Mouse (Mus musculus) gastrocnemius, postnatal 25 days (tissue): ENCODE results near the gene Ugt1a5. TPM values are rescaled to one million over a fixed set of nuclear protein-coding genes. Genes with fewer than 3 reads are reported as not detected.

Experiments
- DNase-seq: peaks from one replicate; pipeline ENCODE4 v3.0.0; 2022
- total RNA-seq, 2 experiments: library from RNA; stranded (reverse); gene quantifications; 1 replicate in 1 of 2; 2 replicates in 1 of 2; pipeline ENCODE4 v1.2.3; 2021

The Ugt1a5 gene
- total RNA-seq, 2 experiments from 2014 or later, result not detected

GRCm38 (mm10) chr1:88240072-88240471, 74.3 kb downstream of the Ugt1a5 start:
- DNase-seq, result no peak

GRCm38 (mm10) chr1:88240579-88240978, 74.8 kb downstream of the Ugt1a5 start:
- no peak for DNase-seq

GRCm38 (mm10) chr1:88243861-88244260, 78.0 kb downstream of the Ugt1a5 start:
- DNase-seq, result no peak

- DNase-seq, result no peak
Observed at GRCm38 (mm10) chr1:88245881-88246280, 80.1 kb downstream of the Ugt1a5 start.

GRCm38 (mm10) chr1:88246386-88246785, 80.6 kb downstream of the Ugt1a5 start:
- no peak for DNase-seq

- DNase-seq, result no peak
Observed at GRCm38 (mm10) chr1:88247660-88248059, 81.8 kb downstream of the Ugt1a5 start.

GRCm38 (mm10) chr1:88248658-88249057, 82.8 kb downstream of the Ugt1a5 start:
- DNase-seq, result no peak

GRCm38 (mm10) chr1:88249596-88249995, 83.8 kb downstream of the Ugt1a5 start:
- DNase-seq, result no peak

GRCm38 (mm10) chr1:88250023-88250422, 84.2 kb downstream of the Ugt1a5 start:
- no peak for DNase-seq

- no peak for DNase-seq
Observed at GRCm38 (mm10) chr1:88253106-88253505, 87.3 kb downstream of the Ugt1a5 start.

- no peak for DNase-seq
Observed at GRCm38 (mm10) chr1:88253540-88253939, 87.7 kb downstream of the Ugt1a5 start.

GRCm38 (mm10) chr1:88254793-88255465, 89.1 kb downstream of the Ugt1a5 start:
- no peak for DNase-seq

GRCm38 (mm10) chr1:88255466-88255857, 89.7 kb downstream of the Ugt1a5 start:
- no peak for DNase-seq

- no peak for DNase-seq
Observed at GRCm38 (mm10) chr1:88255989-88256754, 90.4 kb downstream of the Ugt1a5 start.

- DNase-seq, result no peak
Observed at GRCm38 (mm10) chr1:88256886-88257663, 91.3 kb downstream of the Ugt1a5 start.

GRCm38 (mm10) chr1:88257681-88258080, 91.9 kb downstream of the Ugt1a5 start:
- no peak for DNase-seq

GRCm38 (mm10) chr1:88258361-88258760, 92.5 kb downstream of the Ugt1a5 start:
- DNase-seq, result no peak

- DNase-seq, result no peak
Observed at GRCm38 (mm10) chr1:88258881-88259642, 93.2 kb downstream of the Ugt1a5 start.

GRCm38 (mm10) chr1:88259643-88260024, 93.8 kb downstream of the Ugt1a5 start:
- DNase-seq, result no peak

GRCm38 (mm10) chr1:88260114-88260513, 94.3 kb downstream of the Ugt1a5 start:
- DNase-seq, result no peak

- DNase-seq, result no peak
Observed at GRCm38 (mm10) chr1:88260604-88261377, 95.0 kb downstream of the Ugt1a5 start.
